Mouse (Mus musculus): ENCODE data around the gene Hdac9.

- TF ChIP-seq CTCF (IDR thresholded peaks at IDR 0.05; ENCODE audit: low read depth, low read length) (no peak), POLR2A (IDR thresholded peaks at IDR 0.05; ENCODE audit: extremely low read depth, insufficient read depth, low read length) (no peak)
Observed at GRCm38 (mm10) chr12:34529165-34529545, 387.7 kb downstream of the Hdac9 start.

Data from liver, adult 2 months (tissue).